Mouse (Mus musculus): ENCODE data around the gene Plpp1.

The Plpp1 gene

GRCm38 (mm10) chr13:112811708-112812403 is 11.3 kb downstream of the Plpp1 start:
- in situ Hi-C loops (cut with MboI; ENCODE audit: unreplicated experiment in 2 of 2) = no loop called here

GRCm38 (mm10) chr13:112815996-112816395 is 15.4 kb downstream of the Plpp1 start:
- in situ Hi-C loops (cut with MboI; ENCODE audit: unreplicated experiment in 2 of 2) = no loop called here

GRCm38 (mm10) chr13:112818125-112818524 is 17.5 kb downstream of the Plpp1 start:
- in situ Hi-C loops (cut with MboI; ENCODE audit: unreplicated experiment in 2 of 2) = no loop called here

- in situ Hi-C loops (cut with MboI; ENCODE audit: unreplicated experiment in 2 of 2) = no loop called here
Measured at GRCm38 (mm10) chr13:112822413-112822812, 21.8 kb downstream of the Plpp1 start.

- in situ Hi-C loops (cut with MboI; ENCODE audit: unreplicated experiment in 2 of 2) = no loop called here
Measured at GRCm38 (mm10) chr13:112823236-112823910, 22.8 kb downstream of the Plpp1 start.

GRCm38 (mm10) chr13:112823911-112824648 is 23.5 kb downstream of the Plpp1 start:
- in situ Hi-C loops (cut with MboI; ENCODE audit: unreplicated experiment in 2 of 2) = no loop called here

GRCm38 (mm10) chr13:112825479-112825878 is 24.9 kb downstream of the Plpp1 start:
- in situ Hi-C loops (cut with MboI; ENCODE audit: unreplicated experiment in 2 of 2) = no loop called here

- in situ Hi-C loops (cut with MboI; ENCODE audit: unreplicated experiment in 2 of 2) = no loop called here
Measured at GRCm38 (mm10) chr13:112829619-112830018, 29.0 kb downstream of the Plpp1 start.

GRCm38 (mm10) chr13:112832589-112832988 is 32.0 kb downstream of the Plpp1 start:
- in situ Hi-C loops (cut with MboI; ENCODE audit: unreplicated experiment in 2 of 2) = no loop called here

- in situ Hi-C loops (cut with MboI; ENCODE audit: unreplicated experiment in 2 of 2) = no loop called here
Measured at GRCm38 (mm10) chr13:112833253-112833894, 32.8 kb downstream of the Plpp1 start.

- in situ Hi-C loops (cut with MboI; ENCODE audit: unreplicated experiment in 2 of 2) = no loop called here
Measured at GRCm38 (mm10) chr13:112833895-112834263, 33.3 kb downstream of the Plpp1 start.

- in situ Hi-C loops (cut with MboI; ENCODE audit: unreplicated experiment in 2 of 2) = no loop called here
Measured at GRCm38 (mm10) chr13:112835113-112835512, 34.5 kb downstream of the Plpp1 start.

- in situ Hi-C loops (cut with MboI; ENCODE audit: unreplicated experiment in 2 of 2) = no loop called here
Measured at GRCm38 (mm10) chr13:112836951-112837350, 36.4 kb downstream of the Plpp1 start.

- in situ Hi-C loops (cut with MboI; ENCODE audit: unreplicated experiment in 2 of 2) = no loop called here
Measured at GRCm38 (mm10) chr13:112837621-112838155, 37.1 kb downstream of the Plpp1 start.

- in situ Hi-C loops (cut with MboI; ENCODE audit: unreplicated experiment in 2 of 2) = no loop called here
Measured at GRCm38 (mm10) chr13:112838562-112839232, 38.1 kb downstream of the Plpp1 start.

GRCm38 (mm10) chr13:112840241-112841087 is 39.9 kb downstream of the Plpp1 start:
- in situ Hi-C loops (cut with MboI; ENCODE audit: unreplicated experiment in 2 of 2) = no loop called here

- in situ Hi-C loops (cut with MboI; ENCODE audit: unreplicated experiment in 2 of 2) = no loop called here
Measured at GRCm38 (mm10) chr13:112845931-112846330, 45.3 kb downstream of the Plpp1 start.

- in situ Hi-C loops (cut with MboI; ENCODE audit: unreplicated experiment in 2 of 2) = loop anchor here in 1 of 2 experiments (25.0 kb wide), 1 partner anchor 567 kb away; the partner anchor contains the start of gene Ankrd55
Measured at GRCm38 (mm10) chr13:112853710-112854316, 53.2 kb downstream of the Plpp1 start.

- in situ Hi-C loops (cut with MboI; ENCODE audit: unreplicated experiment in 2 of 2) = loop anchor here in 1 of 2 experiments (25.0 kb wide), 1 partner anchor 567 kb away; the partner anchor contains the start of gene Ankrd55
Measured at GRCm38 (mm10) chr13:112854402-112854801, 53.8 kb downstream of the Plpp1 start.

Data from v-Abl transformed pro-B cells (cell line).